Mouse (Mus musculus) adrenal gland, adult 8-10 months (tissue): ENCODE results near the gene Asb14. TPM values are rescaled to one million over a fixed set of nuclear protein-coding genes. Genes with fewer than 3 reads are reported as not detected.
"Not testable (repeated sequence)": the region's sequence is repeated elsewhere in the genome, so short reads cannot be mapped to it uniquely, and the experiment has no call there.

Source experiments
- DNase-seq: peaks from one replicate; pipeline ENCODE4 v3.0.0; 2022
- total RNA-seq, 4 experiments: library from RNA; stranded (reverse); gene quantifications; 2 replicates each; pipeline ENCODE4 v1.2.4; 2022

Gene Asb14
- total RNA-seq, result not detected

- DNase-seq, result no peak
These were observed at the start of gene Asb14 for GRCm38 (mm10) chr14:26894392-26894791. Gene Asb14, plus strand, starts transcription at chr14:26894557.

GRCm38 (mm10) chr14:26853053-26853452 is 41.3 kb upstream of the Asb14 start:
- no peak for DNase-seq

- no peak for DNase-seq
These were observed 40.3 kb upstream of the Asb14 start for GRCm38 (mm10) chr14:26854066-26854465.

GRCm38 (mm10) chr14:26858364-26858763 is 36.0 kb upstream of the Asb14 start:
- DNase-seq, result peak; percentile 19

GRCm38 (mm10) chr14:26859024-26859423 is 35.3 kb upstream of the Asb14 start:
- DNase-seq, result no peak

GRCm38 (mm10) chr14:26867356-26867755 is 27.0 kb upstream of the Asb14 start:
- DNase-seq, result no peak

- no peak for DNase-seq
These were observed 26.1 kb upstream of the Asb14 start for GRCm38 (mm10) chr14:26868299-26868698.

DNA sequence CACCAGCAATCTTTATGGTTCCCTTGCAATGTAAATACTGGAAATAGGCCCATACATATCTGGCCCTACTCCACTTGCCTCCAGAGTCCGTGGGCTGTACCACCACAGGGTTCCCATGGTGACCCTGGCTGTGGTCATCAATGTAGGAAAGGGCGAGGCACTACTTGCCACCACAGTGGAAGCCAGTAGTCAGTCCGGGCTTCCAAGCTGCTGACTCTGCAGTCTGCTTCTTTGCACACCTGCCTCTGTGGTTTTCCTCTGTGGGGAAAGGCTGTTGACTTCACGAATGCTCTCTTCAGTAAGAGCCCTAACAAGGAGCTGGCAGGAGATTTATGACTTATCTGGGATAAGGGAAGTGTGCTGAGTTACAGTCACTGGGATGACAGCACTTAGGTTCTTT is 15.6 kb upstream of the Asb14 start:
- no peak for DNase-seq

- DNase-seq, result no peak
These were observed 14.4 kb upstream of the Asb14 start for GRCm38 (mm10) chr14:26879976-26880375.

GRCm38 (mm10) chr14:26881700-26882099 is 12.7 kb upstream of the Asb14 start:
- no peak for DNase-seq

DNA sequence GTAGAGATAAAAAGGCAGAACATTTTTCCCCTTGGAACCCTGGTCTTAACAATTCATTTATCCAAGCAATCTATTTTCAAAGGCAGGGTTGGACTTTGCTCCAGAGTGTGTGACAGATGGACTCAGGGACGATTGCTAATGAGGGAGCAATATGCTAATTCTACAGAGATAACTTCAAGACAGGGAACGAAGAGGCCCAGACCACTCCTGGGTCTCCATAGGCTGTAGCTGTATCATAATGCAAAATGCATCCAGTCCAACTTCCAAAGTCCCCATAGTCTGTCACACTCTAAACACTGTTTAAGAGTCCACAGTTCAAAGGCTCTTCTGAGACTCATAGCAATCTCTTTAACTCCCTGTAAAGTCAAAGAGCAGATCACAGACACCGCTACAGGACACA is 7.1 kb upstream of the Asb14 start:
- DNase-seq, result no peak

- DNase-seq, result no peak
These were observed 3.6 kb upstream of the Asb14 start for GRCm38 (mm10) chr14:26890777-26891176.

DNA sequence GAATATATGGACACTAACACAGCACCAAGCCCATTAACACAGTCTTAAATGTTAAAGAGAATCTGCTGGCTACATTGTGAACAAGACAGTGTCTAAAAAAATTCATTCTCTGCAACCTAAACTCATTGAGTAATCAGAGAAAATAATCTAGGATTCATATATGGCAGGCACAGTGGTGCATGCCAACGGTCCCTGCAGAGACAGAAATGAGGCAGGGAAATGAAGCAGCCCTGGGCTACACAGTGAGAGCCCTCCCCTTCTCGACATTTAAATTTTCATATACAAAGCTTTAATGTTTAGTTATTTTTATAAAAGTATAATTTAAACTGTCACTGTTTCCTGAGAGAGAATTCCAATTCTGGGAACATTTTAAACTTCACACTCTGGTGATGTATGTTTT is 5.1 kb downstream of the Asb14 start:
- no peak for DNase-seq

GRCm38 (mm10) chr14:26900893-26901292 is 6.5 kb downstream of the Asb14 start:
- no peak for DNase-seq

- DNase-seq, result no peak
These were observed 13.0 kb downstream of the Asb14 start for GRCm38 (mm10) chr14:26907401-26907800.

DNA sequence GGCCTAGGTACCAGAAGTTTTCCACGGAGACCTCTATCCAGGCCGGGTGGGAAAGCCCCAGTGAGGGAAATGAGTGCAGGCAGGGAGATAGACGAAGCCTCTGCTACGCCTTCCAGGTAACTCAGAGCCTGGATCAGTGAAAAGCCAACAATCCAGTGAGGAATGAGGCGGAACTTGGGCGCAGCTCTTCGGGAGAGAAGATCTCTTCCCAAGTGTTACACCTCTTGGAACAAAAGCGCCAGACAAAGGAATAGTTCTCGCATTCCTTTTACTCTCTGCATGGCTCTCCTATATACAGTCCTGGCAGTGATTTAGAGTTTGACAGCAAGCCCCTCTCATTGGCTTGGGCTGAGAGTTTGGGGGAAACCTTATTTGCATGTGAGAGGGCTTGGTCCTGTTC is 16.1 kb downstream of the Asb14 start:
- not testable (repeated sequence) for DNase-seq

GRCm38 (mm10) chr14:26911201-26911600 is 16.8 kb downstream of the Asb14 start:
- no peak for DNase-seq

DNA sequence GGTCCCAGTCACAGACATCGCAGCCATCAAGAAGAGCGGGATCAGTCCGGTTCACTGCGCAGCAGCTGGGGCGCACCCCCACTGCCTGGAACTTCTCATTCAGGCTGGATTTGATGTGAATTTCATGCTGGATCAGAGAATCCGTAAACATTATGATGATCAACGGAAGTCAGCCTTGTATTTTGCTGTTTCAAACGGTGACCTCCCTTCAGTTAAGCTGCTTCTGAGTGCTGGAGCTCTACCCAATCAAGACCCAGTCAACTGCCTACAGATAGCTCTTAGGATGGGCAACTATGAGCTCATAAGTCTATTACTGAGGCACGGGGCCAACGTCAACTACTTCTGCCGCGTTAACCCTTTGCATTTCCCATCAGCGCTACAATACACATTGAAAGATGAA is 17.5 kb downstream of the Asb14 start:
- DNase-seq, result no peak

- no peak for DNase-seq
These were observed 19.4 kb downstream of the Asb14 start for GRCm38 (mm10) chr14:26913681-26914268.

GRCm38 (mm10) chr14:26919310-26919709 is 25.0 kb downstream of the Asb14 start:
- DNase-seq, result no peak

- no peak for DNase-seq
These were observed 29.5 kb downstream of the Asb14 start for GRCm38 (mm10) chr14:26923702-26924421.

- no peak for DNase-seq
These were observed 40.5 kb downstream of the Asb14 start for GRCm38 (mm10) chr14:26934891-26935290.

GRCm38 (mm10) chr14:26935558-26935957 is 41.2 kb downstream of the Asb14 start:
- no peak for DNase-seq

- not testable (repeated sequence) for DNase-seq
These were observed 61.8 kb downstream of the Asb14 start for GRCm38 (mm10) chr14:26956139-26956538.
